Mouse (Mus musculus): ENCODE data around the gene Sel1l2.
A peak's percentile ranks its signal among the peaks of the same experiment; 100 is the strongest.

The Sel1l2 gene

GRCm38 (mm10) chr2:140389525-140389924, at the start of gene Sel1l2:
Sel1l2 (minus strand) TSS chr2:140389706.
- no peak for DNase-seq

- no peak for DNase-seq
These were observed 49.6 kb upstream of the Sel1l2 start for GRCm38 (mm10) chr2:140439081-140439480.

- no peak for DNase-seq
These were observed 37.8 kb upstream of the Sel1l2 start for GRCm38 (mm10) chr2:140427283-140427682.

GRCm38 (mm10) chr2:140425844-140426243, 36.3 kb upstream of the Sel1l2 start:
- DNase-seq, result no peak

- peak in 1 of 2 experiments; percentile 4 for DNase-seq
These were observed 6.3 kb upstream of the Sel1l2 start for GRCm38 (mm10) chr2:140395744-140396231.

- peak; percentile 75 to 78 for DNase-seq
These were observed 5.7 kb upstream of the Sel1l2 start, which contains the start of gene Macrod2 for GRCm38 (mm10) chr2:140395179-140395578. Macrod2 (plus strand) TSS chr2:140395309.

GRCm38 (mm10) chr2:140364804-140365203, 24.7 kb downstream of the Sel1l2 start:
- DNase-seq, result no peak

- no peak for DNase-seq
These were observed 29.6 kb downstream of the Sel1l2 start for GRCm38 (mm10) chr2:140359905-140360304.

- no peak for DNase-seq
These were observed 47.1 kb downstream of the Sel1l2 start for GRCm38 (mm10) chr2:140342394-140342793.

- no peak for DNase-seq
These were observed 58.8 kb downstream of the Sel1l2 start for GRCm38 (mm10) chr2:140330508-140331306.

GRCm38 (mm10) chr2:140302976-140303708, 86.4 kb downstream of the Sel1l2 start:
- DNase-seq, result no peak

GRCm38 (mm10) chr2:140297155-140297554, 92.4 kb downstream of the Sel1l2 start:
- DNase-seq, result no peak

GRCm38 (mm10) chr2:140293820-140294219, 95.7 kb downstream of the Sel1l2 start:
- no peak for DNase-seq

GRCm38 (mm10) chr2:140280808-140281207, 108.7 kb downstream of the Sel1l2 start:
- no peak for DNase-seq

GRCm38 (mm10) chr2:140255595-140256141, 133.8 kb downstream of the Sel1l2 start:
- DNase-seq, result no peak

GRCm38 (mm10) chr2:140254256-140254655, 135.2 kb downstream of the Sel1l2 start:
- DNase-seq, result no peak

- DNase-seq, result no peak
These were observed 146.4 kb downstream of the Sel1l2 start for GRCm38 (mm10) chr2:140243105-140243504.

- DNase-seq, result no peak
These were observed 147.1 kb downstream of the Sel1l2 start for GRCm38 (mm10) chr2:140242398-140242797.

- no peak for DNase-seq
These were observed 152.3 kb downstream of the Sel1l2 start for GRCm38 (mm10) chr2:140237245-140237644.

- DNase-seq, result no peak
These were observed 159.2 kb downstream of the Sel1l2 start for GRCm38 (mm10) chr2:140230295-140230694.

- DNase-seq, result no peak
These were observed 169.2 kb downstream of the Sel1l2 start for GRCm38 (mm10) chr2:140220325-140220724.

GRCm38 (mm10) chr2:140215965-140216364, 173.5 kb downstream of the Sel1l2 start:
- DNase-seq, result no peak

GRCm38 (mm10) chr2:140215415-140215814, 174.1 kb downstream of the Sel1l2 start:
- no peak for DNase-seq

Data from spleen, adult 18-20 months (tissue).